Mouse (Mus musculus): ENCODE results near the gene Slc5a10. TPM values are rescaled to one million over a fixed set of nuclear protein-coding genes. Genes with fewer than 3 reads are reported as not detected.

Gene Slc5a10
- 0.15 TPM in 1 of 2 replicates, not detected in the other for polyA plus RNA-seq (2015; fragmentation: Nextera tagmentation; extraction: Ambion mirVana)

DNA sequence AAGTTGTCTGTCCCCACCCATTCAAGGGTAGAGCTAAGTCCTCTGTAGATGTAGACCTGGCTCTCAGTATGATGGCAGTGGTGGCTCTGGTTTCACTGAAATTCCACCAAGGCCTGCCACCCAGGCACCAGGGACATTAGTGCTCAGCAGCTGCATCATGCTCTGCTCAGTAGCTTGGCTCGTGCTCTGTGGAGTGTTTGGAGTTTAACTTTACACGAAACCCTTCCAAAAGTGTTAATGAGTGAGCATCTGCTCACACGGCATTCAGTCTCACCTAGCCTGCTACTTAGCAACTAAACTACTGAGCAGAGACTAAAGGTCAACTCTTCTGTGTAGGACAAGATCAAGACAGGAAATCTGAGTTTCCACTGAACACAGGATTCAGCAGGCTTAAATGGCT lies at the start of gene Slc5a10:
Gene Slc5a10, minus strand, starts transcription at position 191 of the 400 bp plus-strand sequence.

DNA sequence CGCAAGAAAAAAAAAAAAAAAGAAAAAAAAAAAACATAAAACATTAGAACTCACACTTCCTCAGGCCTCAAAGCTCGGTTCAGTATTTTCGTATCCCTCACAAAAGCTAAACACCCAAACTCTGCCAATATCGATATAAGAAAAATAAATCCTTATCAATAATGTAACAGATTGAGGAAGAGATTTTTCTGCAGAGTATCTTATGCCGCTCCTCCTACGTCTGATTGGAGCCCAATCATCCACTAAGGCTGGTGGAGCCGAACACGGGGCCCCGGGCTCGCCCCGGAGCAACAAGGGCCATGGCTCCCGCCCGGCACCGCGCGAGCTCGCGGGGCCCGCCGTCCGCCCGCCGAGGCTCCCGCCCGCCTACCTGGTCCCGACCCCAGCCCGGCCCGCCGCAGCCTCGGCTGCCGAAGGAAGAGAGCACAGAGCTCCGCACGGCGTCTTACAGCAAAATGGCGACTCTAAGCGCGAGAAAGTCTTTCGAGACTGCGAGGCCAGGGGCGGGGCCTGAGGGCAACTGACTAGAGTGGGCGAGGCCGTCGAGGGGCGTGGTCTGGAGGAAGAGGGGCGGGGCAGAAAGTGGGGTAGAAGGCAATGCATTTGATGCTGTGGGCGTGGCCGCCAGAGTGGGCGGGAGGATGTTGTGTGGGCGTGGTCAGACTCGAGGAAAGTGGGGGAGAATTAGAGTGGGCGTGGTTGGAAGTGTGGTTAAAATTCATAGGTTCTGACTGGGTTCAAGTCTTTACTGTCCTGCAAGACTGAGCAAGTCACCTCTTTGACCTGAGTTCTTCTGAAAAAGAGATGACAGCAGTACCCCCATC lies 41.2 kb upstream of the Slc5a10 start, which contains the start of gene Prpsap2:
Gene Prpsap2, minus strand, starts transcription at position 505 of the 824 bp plus-strand sequence.

DNA sequence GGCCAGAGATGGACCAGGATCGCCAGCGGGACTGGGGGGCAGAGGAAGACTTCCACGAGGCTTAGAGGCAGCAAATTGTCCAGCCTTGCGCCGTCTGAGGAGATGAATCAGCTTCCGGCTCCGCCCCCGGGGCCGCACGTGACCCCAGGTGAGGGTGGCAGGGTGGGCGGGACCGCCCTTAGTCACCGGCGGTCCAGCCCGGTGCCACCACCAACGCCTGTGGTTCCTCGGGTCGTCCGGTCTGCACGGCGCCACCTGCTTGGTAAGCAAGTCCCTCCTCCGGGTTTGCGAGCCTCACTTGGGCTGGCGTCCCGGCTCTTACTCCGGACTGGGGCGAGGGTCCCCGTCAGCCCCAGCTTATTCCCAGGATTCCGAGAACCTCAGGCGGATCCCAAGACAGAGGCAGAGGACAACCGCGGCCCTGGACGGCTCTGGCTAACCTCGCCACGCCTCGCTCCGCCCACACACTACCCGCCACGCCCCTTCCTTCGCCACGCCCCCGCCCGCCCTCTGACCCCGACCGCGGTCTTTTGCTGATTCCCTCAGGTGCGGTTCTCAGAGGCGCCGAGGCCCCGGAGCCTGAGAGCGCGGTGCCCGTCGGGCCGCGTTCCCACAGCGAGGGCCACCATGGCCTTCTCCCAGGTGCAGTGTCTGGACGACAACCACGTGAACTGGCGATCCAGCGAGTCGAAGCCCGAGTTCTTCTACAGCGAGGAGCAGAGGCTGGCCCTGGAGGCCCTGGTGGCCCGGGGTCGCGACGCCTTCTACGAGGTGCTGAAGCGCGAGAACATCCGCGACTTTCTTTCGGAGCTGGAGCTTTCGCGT lies 36.5 kb downstream of the Slc5a10 start, which contains the start of gene Fam83g:
Gene Fam83g, plus strand, starts transcription at position 185 of the 825 bp plus-strand sequence.

DNA sequence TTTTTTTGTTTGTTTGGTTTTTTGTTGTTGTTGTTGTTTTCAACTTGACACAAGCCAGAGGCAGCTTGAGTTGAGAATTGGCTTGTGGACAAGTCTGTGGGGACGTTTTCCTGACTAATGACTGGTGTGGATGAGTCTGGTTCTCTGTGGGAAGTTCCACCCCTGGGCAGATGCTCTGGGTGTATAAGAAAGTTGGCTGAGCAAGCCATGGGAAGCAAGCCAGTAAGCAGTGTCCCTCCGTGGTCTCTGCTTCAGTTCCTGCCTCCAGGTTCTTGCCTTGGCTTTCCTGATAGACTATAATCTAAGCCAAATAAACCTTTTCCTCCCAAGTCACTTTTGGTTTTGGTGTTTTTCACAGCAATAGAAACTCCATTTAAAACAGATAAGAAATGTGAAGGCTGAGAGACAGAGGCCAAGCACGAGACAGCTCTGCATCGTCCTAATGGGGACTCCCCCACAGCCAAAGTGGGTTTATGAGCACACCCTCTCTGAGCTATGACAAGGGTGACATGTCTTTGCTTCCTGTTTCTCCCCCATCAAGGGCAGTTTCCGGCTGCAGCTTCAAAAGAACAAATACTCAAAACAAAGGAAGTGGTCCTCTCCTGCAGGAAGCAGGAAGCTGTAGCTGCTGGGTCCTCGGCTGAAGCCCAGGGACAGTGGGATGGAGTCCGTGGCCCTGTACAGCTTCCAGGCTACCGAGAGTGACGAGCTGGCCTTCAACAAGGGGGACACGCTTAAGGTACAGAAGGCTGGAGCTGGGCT lies 67.8 kb downstream of the Slc5a10 start, which contains the start of gene Grap:
Gene Grap, plus strand, starts transcription at position 580 of the 762 bp plus-strand sequence.

Other genes with a start within 250 kb of the Slc5a10 start
- 48.4 and 50.0 TPM in 2 replicates for gene Mfap4, start 235.4 kb downstream of the Slc5a10 start, polyA plus RNA-seq (2015; fragmentation: Nextera tagmentation; extraction: Ambion mirVana)
- gene Mapk7, start 226.4 kb downstream of the Slc5a10 start, polyA plus RNA-seq (2015; fragmentation: Nextera tagmentation; extraction: Ambion mirVana): 40.2 and 45.9 TPM in 2 replicates
- 26.9 and 32.8 TPM in 2 replicates for gene B9d1, start 215.7 kb downstream of the Slc5a10 start, polyA plus RNA-seq (2015; fragmentation: Nextera tagmentation; extraction: Ambion mirVana)
- gene Epn2, start 141.1 kb downstream of the Slc5a10 start, polyA plus RNA-seq (2015; fragmentation: Nextera tagmentation; extraction: Ambion mirVana): 55.9 and 65.5 TPM in 2 replicates
- gene Grap, start 67.6 kb downstream of the Slc5a10 start, polyA plus RNA-seq (2015; fragmentation: Nextera tagmentation; extraction: Ambion mirVana): 8.9 and 10.3 TPM in 2 replicates
- gene Fam83g, start 36.7 kb downstream of the Slc5a10 start, polyA plus RNA-seq (2015; fragmentation: Nextera tagmentation; extraction: Ambion mirVana): 0.03 and 0.08 TPM in 2 replicates
- 36.1 and 39.7 TPM in 2 replicates for gene Prpsap2, start 41.3 kb upstream of the Slc5a10 start, polyA plus RNA-seq (2015; fragmentation: Nextera tagmentation; extraction: Ambion mirVana)
- gene Ulk2, start 134.2 kb upstream of the Slc5a10 start, polyA plus RNA-seq (2015; fragmentation: Nextera tagmentation; extraction: Ambion mirVana): 27.9 and 29.8 TPM in 2 replicates
- gene Akap10, start 209.4 kb upstream of the Slc5a10 start, polyA plus RNA-seq (2015; fragmentation: Nextera tagmentation; extraction: Ambion mirVana): 7.9 and 9.1 TPM in 2 replicates
- 18.7 and 22.0 TPM in 2 replicates for gene Specc1, start 235.9 kb upstream of the Slc5a10 start, polyA plus RNA-seq (2015; fragmentation: Nextera tagmentation; extraction: Ambion mirVana)